Mouse (Mus musculus) thymus, adult 2 months (tissue): ENCODE measurements around the gene Pde4d.

ENCODE experiments used
- CTCF ChIP-seq: fragments of 200-500 bp; IDR thresholded peaks from 2 replicates; pipeline ENCODE4 v1.5.1; 2012; ENCODE audit warnings: mild to moderate bottlenecking, control low read depth, low read length, moderate library complexity, borderline replicate concordance; ENCODE audit not compliant: control insufficient read depth, poor library complexity, insufficient read depth; ENCODE audit errors: extremely low read depth
- POLR2A ChIP-seq: fragments of 200-500 bp; IDR thresholded peaks from 2 replicates; pipeline ENCODE4 v1.6.1; 2012; ENCODE audit warnings: mild to moderate bottlenecking, low read length, control low read depth, moderate library complexity; ENCODE audit not compliant: control insufficient read depth, poor library complexity, insufficient read depth; ENCODE audit errors: extremely low read depth

DNA sequence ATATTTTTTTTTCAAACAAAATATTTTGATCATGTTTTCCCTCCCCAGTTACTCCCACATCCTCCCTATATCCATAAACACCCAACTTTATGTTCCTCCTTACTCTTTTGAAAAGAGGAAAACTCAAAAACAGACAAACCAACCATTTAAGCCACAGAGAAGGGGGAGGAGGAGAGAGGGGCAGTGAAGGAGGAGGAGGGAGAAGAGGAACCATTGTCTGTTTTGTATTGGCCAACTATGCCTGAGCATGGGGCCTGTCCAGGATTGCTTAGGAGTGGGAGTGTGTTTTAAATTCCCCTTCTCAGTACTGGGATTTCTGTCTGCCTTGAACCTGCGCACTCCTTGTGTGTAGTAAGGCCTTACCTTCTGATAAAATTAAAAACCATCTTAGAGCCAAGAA lies 531.4 kb downstream of the Pde4d start:
- TF ChIP-seq CTCF (no peak), POLR2A (no peak)
